Mouse (Mus musculus): Measurements from ENCODE around the gene Ipo5. TPM values are rescaled to one million over a fixed set of nuclear protein-coding genes. Genes with fewer than 3 reads are reported as not detected.

Gene Ipo5
- polyA plus RNA-seq, 1 experiment from 2014 or later: 103 TPM

DNA sequence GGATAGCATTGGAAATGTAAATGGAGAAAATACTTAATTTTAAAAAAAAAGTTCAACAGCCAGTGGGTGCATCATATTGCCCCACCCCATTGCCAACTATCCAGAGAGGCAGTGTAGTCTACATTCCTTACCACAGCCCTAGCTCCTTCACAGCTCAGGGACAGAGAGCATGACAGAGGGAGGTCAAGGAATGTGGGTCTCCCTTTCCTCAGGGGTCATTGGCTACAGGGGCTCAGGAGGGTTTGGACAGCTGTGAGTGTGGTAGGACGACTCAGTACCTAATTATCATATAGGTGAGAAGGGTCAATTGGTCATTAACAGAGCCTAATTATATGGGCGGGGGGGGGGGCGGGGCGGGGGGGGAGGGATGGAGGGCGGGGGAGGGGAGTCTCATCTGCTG lies 30.4 kb upstream of the Ipo5 start:
- H3K36me3 ChIP-seq: no peaks in the 10 kb centered on the region
- H3K4me3 ChIP-seq (replicated peaks): no peak overlapping the region
- H3K9ac ChIP-seq (replicated peaks): no peak overlapping the region
- no peaks in the 10 kb centered on the region for H3K9me3 ChIP-seq
- H3K27me3 ChIP-seq: no peaks in the 10 kb centered on the region
- no peak for ATAC-seq (ENCODE audit: insufficient number of reproducible peaks, insufficient read depth, low FRiP score, low TSS enrichment, low read depth)
- H3K4me2 ChIP-seq: no peak overlapping the region
- no peaks in the 10 kb centered on the region for H3K4me1 ChIP-seq (replicated peaks)
- no peak overlapping the region for H3K27ac ChIP-seq
- WGBS: 39% methylated on average over 2 of the region's 5 CpGs

DNA sequence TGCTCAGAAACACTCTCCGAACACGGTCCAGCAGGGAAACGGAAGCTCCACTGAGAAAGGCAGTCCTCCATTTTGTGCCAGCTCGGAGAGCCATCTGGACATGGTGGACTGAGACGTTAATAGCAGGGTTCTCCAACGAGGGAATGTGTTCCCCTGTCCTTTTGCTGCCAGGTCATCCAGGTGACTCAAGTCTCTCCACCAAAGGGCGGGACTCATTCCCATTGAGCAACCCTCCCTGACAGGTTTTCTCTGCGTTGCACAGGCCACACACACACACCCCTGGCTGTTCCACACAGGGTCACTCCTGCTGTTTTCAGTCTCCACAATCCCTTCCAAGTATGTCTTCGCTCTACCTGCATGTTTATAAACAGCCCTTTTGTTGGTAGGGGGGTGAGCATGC lies 30.0 kb upstream of the Ipo5 start:
- Histone ChIP-seq H3K4me1 (replicated peaks) (no peaks in the 10 kb centered on the region), H3K27ac (no peak overlapping the region), H3K36me3 (no peaks in the 10 kb centered on the region), H3K4me3 (replicated peaks) (no peak overlapping the region), H3K9me3 (no peaks in the 10 kb centered on the region), H3K4me2 (no peak overlapping the region), H3K27me3 (no peaks in the 10 kb centered on the region), H3K9ac (replicated peaks) (no peak overlapping the region)
- WGBS: 80% methylated on average over 9 of the region's 9 CpGs
- no peak for ATAC-seq (ENCODE audit: insufficient number of reproducible peaks, insufficient read depth, low FRiP score, low TSS enrichment, low read depth)

DNA sequence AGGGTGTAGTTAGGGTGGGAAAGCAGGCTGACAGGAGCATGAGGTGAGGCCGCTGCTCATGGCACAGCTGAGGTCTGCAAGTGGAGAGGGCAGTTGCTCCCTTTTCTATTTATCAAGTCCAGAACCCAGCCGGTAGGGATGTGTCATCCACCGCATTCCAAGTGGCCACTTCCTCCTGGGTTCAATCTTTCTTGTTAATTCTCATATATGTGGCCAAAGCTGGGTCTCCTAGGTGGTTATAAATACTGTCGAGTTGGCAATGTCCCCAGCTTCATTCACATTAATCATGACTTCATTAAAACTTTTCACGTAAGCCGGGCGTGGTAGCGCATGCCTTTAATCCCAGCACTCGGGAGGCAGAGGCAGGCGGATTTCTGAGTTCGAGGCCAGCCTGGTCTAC lies 22.3 kb upstream of the Ipo5 start:
- Histone ChIP-seq H3K27me3 (no peaks in the 10 kb centered on the region), H3K27ac (no peak overlapping the region), H3K4me1 (replicated peaks) (no peaks in the 10 kb centered on the region), H3K9ac (replicated peaks) (no peak overlapping the region), H3K36me3 (no peaks in the 10 kb centered on the region), H3K9me3 (no peaks in the 10 kb centered on the region), H3K4me3 (replicated peaks) (no peak overlapping the region), H3K4me2 (no peak overlapping the region)
- ATAC-seq (ENCODE audit: insufficient number of reproducible peaks, insufficient read depth, low FRiP score, low TSS enrichment, low read depth): no peak
- WGBS: 87% methylated on average over 11 of the region's 11 CpGs

DNA sequence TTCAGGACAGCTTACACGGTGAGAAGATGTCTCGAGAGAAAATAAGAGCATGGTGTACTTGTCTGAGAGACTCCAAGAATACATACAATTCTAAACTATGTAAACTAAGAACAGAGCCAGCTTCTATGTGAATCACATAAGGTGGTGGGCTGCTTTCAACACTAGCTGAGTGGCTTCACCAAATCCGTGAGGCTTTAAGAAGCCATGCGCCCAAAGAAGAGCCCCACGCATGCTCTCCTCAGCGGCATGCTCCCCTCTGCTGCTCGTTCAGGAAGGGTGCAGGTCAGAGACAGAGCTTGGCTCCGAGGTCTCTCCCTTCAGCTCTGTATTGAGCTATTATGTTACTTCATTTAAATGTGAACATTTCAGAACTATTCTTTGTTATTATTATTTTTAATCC lies 18.7 kb upstream of the Ipo5 start:
- 76% methylated on average over 8 of the region's 8 CpGs for WGBS
- no peaks in the 10 kb centered on the region for H3K4me1 ChIP-seq (replicated peaks)

DNA sequence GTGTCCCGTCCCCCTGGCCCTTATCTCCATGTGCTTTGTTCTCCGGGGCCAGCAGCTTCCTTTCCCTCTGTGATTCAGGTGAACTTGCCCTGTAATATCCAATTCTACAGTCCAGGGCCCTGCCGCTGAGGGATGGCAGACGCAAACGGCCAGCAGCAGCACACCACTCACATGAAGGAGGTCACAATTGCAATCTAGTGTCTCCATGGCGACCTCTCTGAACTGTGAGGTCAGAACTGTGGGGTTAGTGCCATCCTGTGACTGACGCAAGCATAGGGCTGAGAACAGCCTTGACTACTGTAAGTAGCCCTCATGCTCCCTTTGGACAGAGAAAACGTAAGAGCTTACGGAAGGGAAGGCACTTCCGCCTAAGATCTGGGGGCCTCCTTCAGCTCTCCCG lies 14.4 kb upstream of the Ipo5 start:
- Histone ChIP-seq H3K9ac (replicated peaks) (no peak overlapping the region), H3K27me3 (no peaks in the 10 kb centered on the region), H3K9me3 (no peaks in the 10 kb centered on the region), H3K27ac (no peak overlapping the region), H3K4me1 (replicated peaks) (no peaks in the 10 kb centered on the region), H3K4me2 (no peak overlapping the region), H3K36me3 (no peaks in the 10 kb centered on the region), H3K4me3 (replicated peaks) (no peak overlapping the region)
- 83% methylated on average over 11 of the region's 11 CpGs for WGBS
- ATAC-seq (ENCODE audit: insufficient number of reproducible peaks, insufficient read depth, low FRiP score, low TSS enrichment, low read depth): no peak

More for the DNA sequence above, 18.7 kb upstream of the Ipo5 start:
- Histone ChIP-seq H3K27ac (no peak overlapping the region), H3K27me3 (no peaks in the 10 kb centered on the region), H3K4me3 (replicated peaks) (no peak overlapping the region), H3K9me3 (no peaks in the 10 kb centered on the region), H3K4me2 (no peak overlapping the region), H3K36me3 (no peaks in the 10 kb centered on the region), H3K9ac (replicated peaks) (no peak overlapping the region)
- ATAC-seq (ENCODE audit: insufficient number of reproducible peaks, insufficient read depth, low FRiP score, low TSS enrichment, low read depth): no peak

DNA sequence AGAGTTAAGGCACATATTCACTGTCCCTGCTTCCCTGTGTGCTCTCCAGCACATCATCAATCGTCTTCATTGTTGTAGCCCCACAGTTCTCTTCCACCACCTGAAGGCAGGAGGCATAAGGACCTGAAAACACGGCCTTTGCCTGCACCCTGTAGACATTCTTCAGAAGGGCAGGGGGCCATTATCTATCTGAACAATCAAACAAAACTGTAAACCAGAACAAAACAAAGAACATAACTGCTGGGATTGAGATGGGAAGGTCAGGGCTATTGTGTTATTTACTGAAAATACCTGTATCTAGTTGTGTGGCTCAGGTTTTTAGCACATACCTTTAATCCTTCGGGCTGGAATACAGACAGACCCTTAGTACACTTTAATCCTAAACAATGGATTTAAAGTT lies 12.1 kb upstream of the Ipo5 start:
- Histone ChIP-seq H3K4me2 (no peak overlapping the region), H3K27me3 (no peaks in the 10 kb centered on the region), H3K9me3 (no peaks in the 10 kb centered on the region), H3K9ac (replicated peaks) (no peak overlapping the region), H3K4me3 (replicated peaks) (no peak overlapping the region), H3K27ac (no peak overlapping the region), H3K36me3 (no peaks in the 10 kb centered on the region), H3K4me1 (replicated peaks) (no peaks in the 10 kb centered on the region)
- WGBS: 85% methylated on average over 3 of the region's 3 CpGs
- no peak for ATAC-seq (ENCODE audit: insufficient number of reproducible peaks, insufficient read depth, low FRiP score, low TSS enrichment, low read depth)

DNA sequence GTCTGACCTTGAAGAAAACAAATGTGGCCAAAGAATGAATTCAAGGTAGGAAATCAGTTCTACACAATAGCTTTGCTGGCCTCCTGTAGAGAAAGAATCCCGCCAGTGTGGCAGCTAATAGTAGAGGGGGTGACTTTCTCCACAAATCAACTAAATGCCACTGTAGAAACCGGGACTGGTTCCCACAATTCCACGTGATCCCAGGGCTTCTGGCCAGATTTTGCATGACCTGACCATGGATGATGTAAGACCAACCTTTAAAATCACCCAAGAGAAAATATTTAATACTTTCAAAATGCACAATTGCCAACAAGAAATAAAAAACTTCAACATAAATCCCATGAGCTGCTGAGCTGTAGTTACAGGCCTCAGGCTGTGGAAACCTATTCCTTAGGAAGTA lies 1.6 kb upstream of the Ipo5 start:
- 82% methylated on average over 3 of the region's 3 CpGs for WGBS

DNA sequence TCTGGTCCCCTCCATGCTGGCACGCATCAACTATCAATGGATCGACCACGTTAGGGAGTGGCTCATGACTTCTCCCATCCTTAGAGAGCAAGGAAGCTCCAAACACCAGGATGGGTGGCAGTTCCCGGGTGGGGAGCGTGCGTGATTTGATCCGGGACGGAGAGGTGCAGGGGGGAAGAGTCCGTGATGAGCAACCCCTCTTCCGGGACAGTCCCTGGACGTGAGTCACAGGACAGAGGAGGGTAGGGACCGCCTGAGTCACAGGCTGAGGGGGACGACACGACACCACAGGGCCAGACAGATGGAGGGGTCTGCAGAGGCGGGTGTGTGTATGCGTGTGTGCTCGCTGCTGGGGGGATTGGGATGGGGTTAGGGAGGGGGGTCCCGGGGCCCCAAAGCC lies 704 bp upstream of the Ipo5 start:
- under 1% methylated on average over 17 of the region's 18 CpGs for WGBS
- no peaks in the 10 kb centered on the region for H3K36me3 ChIP-seq
- no peaks in the 10 kb centered on the region for H3K27me3 ChIP-seq
- H3K9ac ChIP-seq (replicated peaks): peak overlapping the region; percentile 84
- peak overlapping the region; percentile 82 for H3K27ac ChIP-seq
- peak overlapping the region; percentile 94 for H3K4me2 ChIP-seq
- peak; percentile 87 for ATAC-seq (ENCODE audit: insufficient number of reproducible peaks, insufficient read depth, low FRiP score, low TSS enrichment, low read depth)
- peaks cover 17% of the 10 kb centered on the region for H3K4me1 ChIP-seq (replicated peaks)
- H3K9me3 ChIP-seq: no peaks in the 10 kb centered on the region
- H3K4me3 ChIP-seq (replicated peaks): peak overlapping the region; percentile 89

More for the DNA sequence above, 1.6 kb upstream of the Ipo5 start:
- H3K27me3 ChIP-seq: no peaks in the 10 kb centered on the region
- peaks cover 17% of the 10 kb centered on the region for H3K4me1 ChIP-seq (replicated peaks)
- H3K36me3 ChIP-seq: no peaks in the 10 kb centered on the region
- no peak overlapping the region for H3K4me3 ChIP-seq (replicated peaks)
- H3K9me3 ChIP-seq: no peaks in the 10 kb centered on the region
- ATAC-seq (ENCODE audit: insufficient number of reproducible peaks, insufficient read depth, low FRiP score, low TSS enrichment, low read depth): no peak
- H3K27ac ChIP-seq: no peak overlapping the region
- H3K9ac ChIP-seq (replicated peaks): no peak overlapping the region
- no peak overlapping the region for H3K4me2 ChIP-seq

DNA sequence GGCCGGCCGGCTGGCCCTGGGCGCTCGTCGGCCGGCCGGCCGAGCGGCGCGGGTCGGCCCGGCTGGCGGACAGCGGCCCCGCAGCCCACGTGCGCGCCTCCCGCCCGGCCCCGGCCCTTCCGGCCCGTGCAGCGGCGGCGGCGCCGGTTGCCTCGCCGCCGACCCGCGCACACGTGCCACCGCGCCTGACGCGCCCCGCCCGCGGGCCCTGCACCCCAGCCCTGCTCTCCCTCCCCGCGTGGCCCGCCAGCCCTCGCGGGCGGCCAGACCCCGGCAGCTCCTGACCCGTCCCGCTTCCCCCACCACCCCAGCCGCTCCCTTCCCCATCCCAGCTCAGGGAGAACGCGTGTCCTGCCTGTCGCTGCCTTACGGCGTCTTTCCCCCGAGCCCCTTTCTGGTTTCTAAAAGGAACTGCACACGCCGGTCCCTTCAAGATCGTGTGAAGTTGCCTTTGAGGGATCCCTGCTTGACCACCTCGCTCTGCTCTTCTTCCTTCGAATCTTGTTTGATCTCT lies 421 bp downstream of the Ipo5 start:
- H3K4me1 ChIP-seq (replicated peaks): peaks cover 17% of the 10 kb centered on the region
- under 1% methylated on average over 38 of the region's 63 CpGs for WGBS
- peak; percentile 22 for ATAC-seq (ENCODE audit: insufficient number of reproducible peaks, insufficient read depth, low FRiP score, low TSS enrichment, low read depth)
- H3K4me2 ChIP-seq: peak overlapping the region; percentile 94
- peak overlapping the region; percentile 84 for H3K9ac ChIP-seq (replicated peaks)
- H3K4me3 ChIP-seq (replicated peaks): peak overlapping the region; percentile 89
- no peaks in the 10 kb centered on the region for H3K27me3 ChIP-seq
- no peaks in the 10 kb centered on the region for H3K9me3 ChIP-seq
- H3K36me3 ChIP-seq: no peaks in the 10 kb centered on the region
- peak overlapping the region; percentile 91 for H3K27ac ChIP-seq

DNA sequence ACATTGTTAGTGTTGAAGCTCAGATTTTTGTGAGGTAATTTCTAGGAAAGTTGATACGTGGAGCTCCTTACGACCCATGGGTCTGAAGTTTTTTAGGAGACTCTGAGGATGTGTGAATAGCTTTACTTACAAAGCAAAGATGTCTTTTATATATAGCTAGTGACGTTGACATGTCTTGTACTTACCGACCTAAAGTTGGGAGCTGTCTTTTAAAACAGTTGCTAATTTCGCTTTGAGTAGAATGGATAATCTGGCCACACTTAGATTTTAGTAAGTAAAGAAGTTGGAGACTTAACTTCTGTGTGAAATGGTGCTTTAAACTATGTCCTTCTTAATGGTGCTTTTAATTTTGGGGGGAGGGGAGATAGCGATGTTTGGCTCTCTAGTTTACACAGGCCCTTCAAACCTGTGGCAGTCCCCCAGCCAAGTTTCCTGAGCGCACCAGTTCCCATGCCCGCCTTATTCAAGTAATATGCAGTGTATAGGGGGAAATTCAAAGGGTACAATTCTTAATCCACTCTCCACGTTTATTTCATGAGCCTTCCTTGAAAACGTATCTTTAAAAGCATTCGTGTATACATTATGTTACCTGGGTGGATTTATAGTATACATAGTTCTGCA lies 1.2 kb downstream of the Ipo5 start:
- Histone ChIP-seq H3K4me3 (replicated peaks) (peak overlapping the region; percentile 89), H3K9me3 (no peaks in the 10 kb centered on the region), H3K27ac (no peak overlapping the region), H3K4me2 (peak overlapping the region; percentile 94), H3K4me1 (replicated peaks) (peaks cover 17% of the 10 kb centered on the region), H3K27me3 (no peaks in the 10 kb centered on the region), H3K36me3 (no peaks in the 10 kb centered on the region; the same call in 1 of the 2 replicates), H3K9ac (replicated peaks) (peak overlapping the region; percentile 84)
- WGBS: 15% methylated on average over 11 of the region's 11 CpGs
- ATAC-seq (ENCODE audit: insufficient number of reproducible peaks, insufficient read depth, low FRiP score, low TSS enrichment, low read depth): no peak

DNA sequence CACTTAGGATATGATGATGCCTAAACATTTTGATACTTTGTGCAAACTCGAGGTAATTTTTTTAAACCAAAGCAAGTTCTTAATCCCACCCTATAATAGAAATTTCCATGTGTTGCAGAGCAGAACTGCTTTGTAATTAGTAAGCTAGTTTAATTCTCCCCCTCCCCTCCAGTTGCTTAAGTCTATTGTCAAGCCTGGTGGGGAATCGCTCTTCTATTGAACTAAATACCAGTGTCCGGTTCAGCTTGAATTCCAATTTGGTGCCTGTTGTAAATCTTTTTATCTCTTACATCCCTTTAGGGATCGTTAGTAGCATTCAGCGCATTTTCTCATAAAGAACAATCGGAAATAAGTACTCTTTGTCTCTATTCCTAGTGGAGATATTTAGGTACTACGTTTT lies 1.9 kb downstream of the Ipo5 start:
- no peak for ATAC-seq (ENCODE audit: insufficient number of reproducible peaks, insufficient read depth, low FRiP score, low TSS enrichment, low read depth)
- no peaks in the 10 kb centered on the region for H3K9me3 ChIP-seq
- no peaks in the 10 kb centered on the region for H3K27me3 ChIP-seq
- peaks cover 17% of the 10 kb centered on the region for H3K4me1 ChIP-seq (replicated peaks)
- peak overlapping the region; percentile 94 for H3K4me2 ChIP-seq
- H3K36me3 ChIP-seq: peaks cover 2% of the 10 kb centered on the region
- peak overlapping the region; percentile 89; the same call in 1 of the 2 replicates for H3K4me3 ChIP-seq (replicated peaks)
- no peak overlapping the region for H3K9ac ChIP-seq (replicated peaks)
- H3K27ac ChIP-seq: no peak overlapping the region
- 46% methylated on average over 7 of the region's 7 CpGs for WGBS

DNA sequence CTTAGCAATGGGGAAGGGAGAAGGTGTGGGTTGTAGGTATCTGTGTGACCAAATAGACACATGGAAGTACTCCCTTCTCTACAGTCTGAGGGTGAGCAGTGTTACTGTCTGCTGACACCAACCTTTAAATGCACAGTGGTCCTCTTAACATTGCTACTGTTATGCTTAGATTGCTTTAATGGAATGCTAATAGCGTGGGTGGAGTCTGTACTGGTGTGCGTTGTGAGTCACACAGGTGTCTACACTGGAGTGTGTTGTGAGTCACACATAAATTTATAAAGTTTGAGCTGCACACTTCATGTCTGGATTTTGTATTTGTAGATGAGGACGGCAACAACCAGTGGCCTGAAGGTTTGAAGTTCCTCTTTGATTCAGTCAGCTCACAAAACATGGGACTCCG lies 10.8 kb downstream of the Ipo5 start:
- whole genome bisulfite sequencing: 91% methylated on average over 4 of the region's 4 CpGs
- H3K4me2 ChIP-seq: no peak overlapping the region
- peaks cover 85% of the 10 kb centered on the region for H3K36me3 ChIP-seq
- H3K4me1 ChIP-seq (replicated peaks): no peaks in the 10 kb centered on the region
- no peak for ATAC-seq (ENCODE audit: insufficient number of reproducible peaks, insufficient read depth, low FRiP score, low TSS enrichment, low read depth)
- no peaks in the 10 kb centered on the region for H3K9me3 ChIP-seq
- H3K27me3 ChIP-seq: no peaks in the 10 kb centered on the region
- H3K4me3 ChIP-seq (replicated peaks): no peak overlapping the region
- no peak overlapping the region for H3K27ac ChIP-seq
- H3K9ac ChIP-seq (replicated peaks): no peak overlapping the region

Data from limb, embryonic 12.5 days (tissue).